Mouse (Mus musculus) bone marrow macrophage, adult 2 months (primary cell): ENCODE data around the gene 9230102O04Rik. TPM values are rescaled to one million over a fixed set of nuclear protein-coding genes. Genes with fewer than 3 reads are reported as not detected.

Experiments used
- H3K27ac ChIP-seq: 2 replicates; pipeline ENCODE4 v1.5.1; 2012; ENCODE audit warnings: low read depth, low read length; ENCODE audit not compliant: insufficient read depth
- H3K4me1 ChIP-seq: 2 replicates; pipeline ENCODE4 v1.6.1; 2012; ENCODE audit warnings: low read length; ENCODE audit not compliant: control insufficient read depth, insufficient read depth
- H3K4me3 ChIP-seq: 2 replicates; pipeline ENCODE4 v1.5.1; 2012; ENCODE audit warnings: mild to moderate bottlenecking, low read length, moderate library complexity; ENCODE audit not compliant: insufficient read depth
- CTCF ChIP-seq: IDR thresholded peaks from 2 replicates; pipeline ENCODE4 v1.5.1; 2012; ENCODE audit warnings: low read depth, mild to moderate bottlenecking, low read length, moderate library complexity
- POLR2A ChIP-seq: IDR thresholded peaks from 2 replicates; pipeline ENCODE4 v1.6.1; 2012; ENCODE audit warnings: mild to moderate bottlenecking, low read depth, low read length, borderline replicate concordance
- polyA plus RNA-seq: library from polyadenylated mRNA; stranded (reverse); fragments of >200 nt; gene quantifications from 2 replicates; pipeline ENCODE4 v1.2.4, GENCODE M21; 2012; ENCODE audit not compliant: missing spikeins, insufficient read depth, insufficient read length

9230102O04Rik gene
- not detected in 2 replicates for polyA plus RNA-seq

- no peak within 1 kb of the TSS for H3K27ac ChIP-seq
- peak within 1 kb of the TSS; percentile 62 for H3K4me3 ChIP-seq
- TF ChIP-seq POLR2A, result no peak
- H3K4me1 ChIP-seq, result peaks cover 5% of the 10 kb centered on the region
These were observed at the start of gene 9230102O04Rik for GRCm38 (mm10) chr2:9888913-9889650. TSS of gene 9230102O04Rik (minus strand) at chr2:9889540.

DNA sequence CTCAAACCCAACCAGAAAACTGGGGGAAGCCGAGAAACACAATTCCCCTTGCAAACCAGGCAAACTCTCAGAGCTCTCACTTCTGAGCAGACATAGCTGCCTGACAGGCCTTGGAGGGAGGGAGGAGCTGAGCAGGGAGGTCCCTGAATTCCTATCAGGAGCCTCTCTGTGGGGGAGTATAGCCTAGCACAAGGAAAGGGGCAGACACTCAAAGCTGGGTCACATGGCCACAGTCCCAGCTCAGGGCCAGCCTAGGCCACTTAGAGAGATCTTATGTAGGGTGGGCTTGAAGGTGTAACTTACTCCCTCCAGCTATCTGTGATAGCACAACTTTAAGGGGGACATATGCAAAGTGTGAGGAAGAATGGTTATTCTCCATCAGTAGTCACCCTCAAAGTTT, 46.6 kb upstream of the 9230102O04Rik start:
- Histone ChIP-seq H3K4me1 (no peaks in the 10 kb centered on the region), H3K27ac (no peak overlapping the region), H3K4me3 (no peak overlapping the region)
- no peak for TF ChIP-seq POLR2A
- TF ChIP-seq CTCF, result no peak

GRCm38 (mm10) chr2:9926905-9927283, 37.6 kb upstream of the 9230102O04Rik start:
- TF ChIP-seq CTCF (no peak), POLR2A (no peak)
- H3K4me3 ChIP-seq, result no peak overlapping the region
- H3K4me1 ChIP-seq, result peaks cover 15% of the 10 kb centered on the region
- H3K27ac ChIP-seq, result peak overlapping the region; percentile 85

GRCm38 (mm10) chr2:9926194-9926904, 37.0 kb upstream of the 9230102O04Rik start:
- TF ChIP-seq CTCF (no peak), POLR2A (no peak)
- peaks cover 18% of the 10 kb centered on the region for H3K4me1 ChIP-seq
- no peak overlapping the region for H3K4me3 ChIP-seq
- peak overlapping the region; percentile 85 for H3K27ac ChIP-seq

DNA sequence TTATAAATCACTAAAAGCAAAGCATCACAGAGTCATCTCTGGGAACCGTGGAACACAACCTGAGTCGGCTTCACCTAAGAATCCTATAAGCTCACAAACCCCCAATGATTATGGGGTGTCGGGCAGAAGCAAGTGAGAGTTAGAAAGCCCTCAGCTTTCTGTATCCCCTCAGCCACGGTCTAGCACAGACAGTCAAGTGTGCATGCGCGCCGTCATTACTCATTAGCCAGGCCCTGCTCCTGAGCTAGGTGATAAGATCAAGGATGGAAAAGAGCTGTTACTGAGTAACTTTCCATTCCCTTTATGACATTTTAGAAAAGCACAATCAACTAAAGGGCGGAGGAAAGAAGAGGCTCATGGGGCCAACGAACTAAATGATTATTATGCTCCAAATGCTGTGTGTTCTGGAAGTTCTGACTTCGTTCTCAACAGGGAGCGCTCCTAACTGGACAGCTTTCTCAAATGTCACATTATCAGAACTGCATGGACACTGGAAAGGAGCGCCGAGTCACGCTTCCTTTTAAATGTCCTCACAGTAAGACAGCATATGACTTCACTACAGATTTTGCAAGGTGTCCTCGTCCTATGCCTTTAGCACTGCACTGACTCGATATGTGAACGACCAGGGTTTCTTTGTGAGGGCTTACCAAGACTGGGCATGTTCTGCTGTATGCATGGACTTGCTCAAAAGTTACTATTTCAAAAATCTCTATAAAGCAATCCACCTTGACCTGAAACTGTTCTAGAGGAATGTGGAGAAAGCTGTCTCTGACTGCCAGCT, 29.5 kb upstream of the 9230102O04Rik start:
- H3K27ac ChIP-seq, result no peak overlapping the region
- H3K4me1 ChIP-seq, result peaks cover 9% of the 10 kb centered on the region
- TF ChIP-seq POLR2A (no peak), CTCF (no peak)
- no peak overlapping the region for H3K4me3 ChIP-seq

- Histone ChIP-seq H3K4me3 (no peak overlapping the region), H3K4me1 (peaks cover 9% of the 10 kb centered on the region), H3K27ac (no peak overlapping the region)
- TF ChIP-seq POLR2A (no peak), CTCF (no peak)
These were observed 28.3 kb upstream of the 9230102O04Rik start for GRCm38 (mm10) chr2:9917602-9918001.

DNA sequence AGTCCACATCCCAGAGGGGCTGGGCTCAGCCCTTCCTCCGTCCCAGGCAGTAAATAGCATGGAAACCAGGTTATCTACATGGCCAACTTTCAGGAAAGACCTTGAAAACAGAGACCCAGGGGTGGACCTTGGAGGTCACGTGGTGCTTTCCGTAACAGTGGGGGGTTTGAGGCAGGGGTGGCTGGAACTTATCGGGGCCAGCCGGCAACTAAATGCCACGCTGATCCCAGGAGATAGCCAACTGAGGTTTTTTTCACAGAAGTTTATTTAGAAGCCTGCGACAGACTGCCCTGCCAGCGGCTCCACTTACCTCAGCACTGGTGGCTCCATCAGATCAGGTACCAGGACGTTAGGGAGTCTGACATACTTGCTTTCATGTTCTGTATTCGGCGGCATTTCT, 16.7 kb upstream of the 9230102O04Rik start:
- Histone ChIP-seq H3K4me3 (no peak overlapping the region), H3K27ac (no peak overlapping the region), H3K4me1 (peaks cover 14% of the 10 kb centered on the region)
- TF ChIP-seq POLR2A, result no peak
- no peak for TF ChIP-seq CTCF

DNA sequence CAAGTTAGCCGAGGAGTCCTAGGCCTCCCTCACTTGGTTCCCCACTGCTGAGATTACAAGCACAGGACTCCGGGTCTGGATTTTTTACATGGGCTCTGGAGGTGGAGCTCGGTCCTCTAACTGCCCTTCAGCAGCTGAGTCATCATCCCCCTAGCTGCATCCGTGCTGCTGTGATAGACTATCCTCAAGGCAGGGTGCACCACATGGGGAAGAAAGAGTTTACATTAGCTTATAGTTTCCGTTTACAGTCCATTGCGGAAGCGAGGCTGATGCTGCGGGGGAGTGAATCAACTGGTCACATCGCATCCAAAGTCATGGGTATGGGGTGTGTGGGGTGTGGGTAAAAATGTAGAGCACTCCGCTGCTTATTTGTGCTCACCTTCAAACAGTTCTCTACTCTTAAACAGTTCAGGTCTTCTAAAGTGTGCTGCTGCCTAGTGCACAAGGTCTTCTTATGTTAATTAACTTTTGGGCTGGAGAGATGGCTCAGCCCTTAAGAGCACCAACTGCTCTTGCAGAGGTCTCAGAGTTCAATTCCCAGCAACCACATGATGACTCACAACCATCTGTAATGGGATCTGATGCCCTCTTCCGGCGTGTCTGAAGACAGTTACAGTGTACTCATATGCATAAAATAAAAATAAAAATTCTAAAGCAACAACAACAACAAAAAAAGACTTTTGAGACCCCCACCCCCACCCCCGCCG, 14.7 kb upstream of the 9230102O04Rik start:
- no peak overlapping the region for H3K27ac ChIP-seq
- H3K4me3 ChIP-seq, result no peak overlapping the region
- TF ChIP-seq CTCF (no peak), POLR2A (no peak)
- peaks cover 6% of the 10 kb centered on the region; the same call in 1 of the 2 replicates for H3K4me1 ChIP-seq

GRCm38 (mm10) chr2:9897846-9898245, 8.5 kb upstream of the 9230102O04Rik start:
- 0 out of 2 replicates have a peak, but pooled peaks cover 3% of the 10 kb centered on the region for H3K4me1 ChIP-seq
- TF ChIP-seq CTCF (no peak), POLR2A (no peak)
- H3K4me3 ChIP-seq, result no peak overlapping the region
- no peak overlapping the region for H3K27ac ChIP-seq
